Mouse (Mus musculus): ENCODE results near the gene Nckap1.
"Not testable (repeated sequence)": the region's sequence is repeated elsewhere in the genome, so short reads cannot be mapped to it uniquely, and the experiment has no call there.

Gene Nckap1

GRCm38 (mm10) chr2:80560773-80561172 is 20.4 kb downstream of the Nckap1 start:
- DNase-seq (ENCODE audit: low spot score in 2 of 2), result no peak

- no peak for DNase-seq (ENCODE audit: low spot score in 2 of 2)
Observed at GRCm38 (mm10) chr2:80559655-80560054, 21.5 kb downstream of the Nckap1 start.

DNA sequence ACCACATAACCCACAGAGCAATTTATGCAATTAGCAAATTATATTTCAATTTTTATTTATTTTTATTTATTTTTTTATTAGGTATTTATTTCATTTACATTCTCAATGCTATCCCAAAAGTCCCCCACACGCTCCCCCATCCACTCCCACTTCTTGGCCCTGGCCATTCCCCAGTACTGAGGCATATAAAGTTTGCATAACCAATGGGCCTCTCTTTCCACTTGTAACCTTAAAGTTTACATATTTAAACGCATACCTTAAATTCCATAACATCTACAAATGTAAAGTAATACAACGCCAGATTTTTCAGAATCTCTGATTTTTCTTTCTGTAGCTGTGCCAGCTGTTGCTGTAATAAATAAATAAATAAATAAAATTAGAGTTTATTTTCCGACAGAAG is 26.7 kb downstream of the Nckap1 start:
- DNase-seq (ENCODE audit: low spot score in 2 of 2), result no peak

DNA sequence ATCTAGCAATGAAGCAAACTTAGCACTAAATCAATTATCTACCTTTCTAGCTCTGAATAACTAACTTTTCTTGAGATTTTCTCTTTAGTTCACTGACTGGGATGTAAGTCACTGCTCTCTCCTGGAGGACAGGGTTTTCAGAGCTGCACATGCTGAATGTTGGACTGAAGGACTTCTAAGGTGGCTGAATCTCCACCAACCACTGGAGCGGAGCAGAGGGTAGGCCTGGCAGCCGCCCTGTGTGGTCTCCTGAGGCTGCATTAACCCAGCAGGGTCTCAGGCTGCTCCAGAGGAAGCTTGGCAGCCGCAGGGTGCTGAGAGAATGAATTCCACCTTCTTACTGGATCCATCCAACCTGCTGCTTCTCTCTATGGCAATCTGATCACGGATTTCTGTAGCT is 31.5 kb downstream of the Nckap1 start:
- DNase-seq (ENCODE audit: low spot score in 2 of 2), result no peak

- no peak for DNase-seq (ENCODE audit: low spot score in 2 of 2)
Observed at GRCm38 (mm10) chr2:80547901-80548300, 33.3 kb downstream of the Nckap1 start.

- DNase-seq (ENCODE audit: low spot score in 2 of 2), result no peak
Observed at GRCm38 (mm10) chr2:80542801-80543200, 38.4 kb downstream of the Nckap1 start.

DNA sequence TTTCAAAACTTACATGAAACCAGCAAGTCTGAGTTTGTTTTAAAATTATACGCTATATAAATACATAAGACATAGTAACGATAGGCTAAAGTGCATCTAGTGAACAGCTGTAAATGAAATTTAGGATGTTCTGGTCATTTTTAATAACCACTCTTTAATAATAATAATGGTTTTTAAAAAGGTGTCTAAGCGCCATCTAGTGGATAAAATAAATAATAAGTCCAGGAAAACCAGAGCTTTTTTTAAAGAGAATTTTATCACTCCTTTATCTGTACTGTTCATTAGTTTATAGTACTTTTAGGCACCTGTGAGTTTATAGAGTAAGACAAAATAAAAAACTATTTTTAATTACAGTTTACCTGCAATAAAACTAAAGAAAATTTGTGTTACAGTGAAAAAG is 44.0 kb downstream of the Nckap1 start:
- no peak for DNase-seq (ENCODE audit: low spot score in 2 of 2)

DNA sequence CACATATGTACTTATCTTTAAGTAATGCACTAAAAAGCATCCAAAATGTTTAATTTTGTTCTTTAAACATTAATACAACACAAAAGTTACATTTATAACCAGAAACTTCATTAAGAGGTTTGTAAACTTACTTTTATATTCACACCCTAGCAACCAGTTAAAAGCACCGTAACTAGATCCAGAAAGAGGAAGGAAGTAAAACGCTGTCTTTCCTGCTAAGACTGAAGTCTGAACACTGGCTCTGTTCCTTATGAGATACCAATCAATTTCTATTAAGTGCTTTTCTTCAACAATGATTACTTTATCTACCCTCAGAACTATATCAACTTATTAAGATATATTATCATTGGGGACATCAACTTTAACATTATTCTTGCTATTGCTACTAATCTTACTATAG is 44.6 kb downstream of the Nckap1 start:
- DNase-seq (ENCODE audit: low spot score in 2 of 2), result no peak

DNA sequence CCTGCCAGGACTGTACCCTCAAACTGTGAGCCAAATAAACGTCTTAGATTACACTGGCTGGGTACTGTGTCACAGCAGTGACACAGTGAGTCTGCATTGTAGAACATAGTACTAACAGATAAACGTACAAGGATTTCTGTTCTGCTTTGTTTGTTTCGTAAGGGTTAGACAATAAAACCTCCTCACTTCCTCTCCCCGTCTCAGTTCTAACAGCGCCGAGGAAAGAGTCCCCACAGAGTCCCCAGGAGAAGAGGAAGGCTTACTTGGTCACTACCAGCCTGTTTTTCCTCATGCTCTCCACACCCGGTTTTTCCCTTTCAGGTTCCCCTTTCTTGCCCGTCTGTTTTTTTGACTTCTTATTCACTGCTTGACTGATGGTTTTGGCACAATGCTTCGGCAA is 56.9 kb downstream of the Nckap1 start:
- DNase-seq (ENCODE audit: low spot score in 2 of 2), result no peak

DNA sequence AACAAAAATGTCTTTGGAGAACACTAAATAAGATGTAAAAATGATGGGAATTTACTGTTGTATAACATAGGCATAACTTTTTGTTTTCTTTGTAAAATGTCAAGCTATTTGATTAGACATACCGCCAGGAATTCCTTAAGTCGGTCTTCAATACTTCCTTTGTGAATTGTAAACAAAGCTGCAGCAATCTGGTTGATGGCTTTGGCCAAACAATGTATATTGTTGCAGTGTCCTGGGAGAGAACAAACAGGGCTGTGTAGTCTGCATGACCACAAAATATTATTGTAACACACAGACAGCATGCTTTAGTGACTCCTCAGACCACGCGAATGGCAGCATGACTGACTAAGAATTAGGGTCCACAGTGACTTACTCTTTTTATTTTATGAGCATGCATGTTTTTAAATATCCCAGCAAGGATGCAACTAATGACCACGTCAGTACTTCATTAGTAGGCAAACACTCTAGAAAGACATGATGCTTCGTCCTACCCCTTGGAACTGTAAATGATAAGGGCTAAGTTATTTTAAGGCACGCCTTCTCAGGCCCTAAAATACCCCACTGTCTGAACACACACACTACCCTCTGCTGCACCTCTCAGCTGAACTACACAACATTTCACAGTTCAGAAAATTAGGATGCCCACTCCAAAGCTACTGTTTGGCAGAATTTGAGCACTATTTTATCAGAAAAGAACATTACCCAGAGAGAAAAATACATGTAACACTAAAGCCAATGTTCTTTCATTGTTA is 75.0 kb downstream of the Nckap1 start:
- no peak for DNase-seq (ENCODE audit: low spot score in 2 of 2)

- no peak for DNase-seq (ENCODE audit: low spot score in 2 of 2)
Observed at GRCm38 (mm10) chr2:80502132-80502531, 79.0 kb downstream of the Nckap1 start.

GRCm38 (mm10) chr2:80495304-80495703 is 85.9 kb downstream of the Nckap1 start:
- DNase-seq (ENCODE audit: low spot score in 2 of 2), result not testable (repeated sequence)

- no peak for DNase-seq (ENCODE audit: low spot score in 2 of 2)
Observed at GRCm38 (mm10) chr2:80486851-80487250, 94.3 kb downstream of the Nckap1 start.

- no peak for DNase-seq (ENCODE audit: low spot score in 2 of 2)
Observed at GRCm38 (mm10) chr2:80484951-80485350, 96.2 kb downstream of the Nckap1 start.

- DNase-seq (ENCODE audit: low spot score in 2 of 2), result no peak
Observed at GRCm38 (mm10) chr2:80475831-80476230, 105.3 kb downstream of the Nckap1 start.

- no peak for DNase-seq (ENCODE audit: low spot score in 2 of 2)
Observed at GRCm38 (mm10) chr2:80474247-80474796, 106.9 kb downstream of the Nckap1 start.

DNA sequence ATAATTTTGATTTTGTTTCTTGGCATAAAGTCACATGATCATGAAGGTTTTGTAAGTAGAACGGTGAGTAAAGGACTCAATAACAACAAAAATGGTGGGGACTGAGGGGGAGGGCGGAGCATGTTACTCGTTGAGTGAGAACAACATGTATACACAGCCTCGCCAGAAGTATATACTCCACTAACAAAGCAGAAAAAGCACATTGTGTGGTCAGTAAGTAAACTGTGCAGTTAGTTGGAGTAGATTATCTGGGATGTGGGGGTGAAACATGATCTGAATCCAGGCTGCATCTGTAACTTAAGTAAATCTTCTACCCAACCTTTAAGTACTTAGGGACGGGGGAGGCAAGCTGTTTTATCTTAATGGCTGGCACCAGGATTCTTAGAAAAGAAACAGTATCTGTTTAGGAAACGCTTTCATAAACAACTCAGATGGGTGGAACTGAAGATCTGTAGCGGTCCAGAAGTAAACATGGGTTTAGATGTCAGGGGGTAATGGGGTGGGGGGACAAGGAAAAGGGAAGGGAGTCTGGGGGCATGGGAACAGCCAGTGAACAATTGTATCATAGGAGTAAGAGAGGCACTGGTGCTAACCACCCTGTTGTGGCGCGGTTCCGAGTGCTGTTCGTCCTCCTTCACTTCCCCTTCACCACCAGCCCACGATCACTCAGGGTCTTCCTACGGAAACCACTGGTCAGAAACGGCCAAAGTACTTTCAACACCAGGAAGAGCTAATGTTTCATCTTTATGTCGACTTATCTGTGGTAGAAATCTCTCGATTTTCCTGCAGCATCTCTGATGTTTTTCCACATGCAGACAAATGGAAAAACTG is 115.0 kb downstream of the Nckap1 start:
- DNase-seq (ENCODE audit: low spot score in 2 of 2), result no peak

DNA sequence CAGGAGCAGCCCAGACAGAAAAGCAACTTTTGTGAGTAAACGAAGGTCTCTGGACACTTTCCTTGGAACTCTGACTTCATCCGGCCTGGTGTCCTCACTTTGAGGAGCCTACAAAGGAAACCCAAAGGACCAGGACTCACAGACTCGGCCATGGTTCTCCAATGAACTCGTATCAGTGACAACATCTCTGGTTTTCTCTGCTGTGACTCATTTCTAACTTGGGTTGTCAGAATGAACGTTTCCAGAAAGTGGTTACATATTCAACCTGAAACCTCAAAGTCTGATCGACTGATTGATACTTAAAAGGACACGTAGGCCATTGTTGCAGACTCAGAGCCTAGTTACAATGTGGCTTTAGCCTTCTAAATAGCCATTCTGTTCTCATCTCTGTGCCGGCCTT is 119.4 kb downstream of the Nckap1 start:
- no peak for DNase-seq (ENCODE audit: low spot score in 2 of 2)

Measured in spleen, postnatal 10 days (tissue).